Mouse (Mus musculus): ENCODE results near the gene Setd4. TPM values are rescaled to one million over a fixed set of nuclear protein-coding genes. Genes with fewer than 3 reads are reported as not detected.

Gene Setd4
- 9.7 TPM for total RNA-seq (2023)

DNA sequence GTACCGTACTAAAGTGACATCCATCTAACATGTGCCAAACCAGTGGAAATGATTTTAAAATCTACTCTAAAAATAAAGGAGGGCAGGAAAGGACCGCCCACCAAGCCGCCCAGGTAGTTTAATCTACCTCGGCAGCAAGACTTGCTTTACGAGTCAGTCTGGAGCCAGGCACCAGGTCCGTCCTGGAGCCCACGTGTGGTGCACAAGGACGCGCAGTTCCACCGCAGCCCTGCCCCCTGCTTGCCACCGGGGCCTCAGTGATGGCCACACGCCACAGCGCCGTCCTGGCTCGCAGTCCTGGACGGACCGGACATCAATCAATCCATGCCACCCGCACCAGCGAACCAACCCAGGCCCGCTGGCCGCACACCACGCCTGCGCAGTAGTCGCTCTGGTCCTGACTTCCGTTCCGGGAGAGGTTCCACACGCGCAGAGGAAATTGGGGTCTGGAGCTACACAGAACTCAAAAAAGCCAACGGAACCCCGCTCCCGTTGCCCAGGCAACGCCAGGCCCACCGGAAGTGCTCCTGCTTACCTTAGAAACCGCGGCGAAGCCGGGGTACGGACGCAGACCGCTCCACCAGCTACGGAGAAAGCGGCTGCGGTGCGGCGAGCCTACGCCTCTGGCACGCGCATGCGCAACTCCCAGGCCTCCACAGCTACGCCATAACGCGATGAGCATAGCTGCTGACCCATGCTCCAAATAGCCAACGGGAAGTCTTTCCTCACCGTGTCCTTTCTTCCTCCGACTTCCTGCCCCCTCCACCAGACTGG, at the start of gene Setd4:
Setd4 (minus strand) TSS at position 625 of the 774 bp plus-strand sequence.

DNA sequence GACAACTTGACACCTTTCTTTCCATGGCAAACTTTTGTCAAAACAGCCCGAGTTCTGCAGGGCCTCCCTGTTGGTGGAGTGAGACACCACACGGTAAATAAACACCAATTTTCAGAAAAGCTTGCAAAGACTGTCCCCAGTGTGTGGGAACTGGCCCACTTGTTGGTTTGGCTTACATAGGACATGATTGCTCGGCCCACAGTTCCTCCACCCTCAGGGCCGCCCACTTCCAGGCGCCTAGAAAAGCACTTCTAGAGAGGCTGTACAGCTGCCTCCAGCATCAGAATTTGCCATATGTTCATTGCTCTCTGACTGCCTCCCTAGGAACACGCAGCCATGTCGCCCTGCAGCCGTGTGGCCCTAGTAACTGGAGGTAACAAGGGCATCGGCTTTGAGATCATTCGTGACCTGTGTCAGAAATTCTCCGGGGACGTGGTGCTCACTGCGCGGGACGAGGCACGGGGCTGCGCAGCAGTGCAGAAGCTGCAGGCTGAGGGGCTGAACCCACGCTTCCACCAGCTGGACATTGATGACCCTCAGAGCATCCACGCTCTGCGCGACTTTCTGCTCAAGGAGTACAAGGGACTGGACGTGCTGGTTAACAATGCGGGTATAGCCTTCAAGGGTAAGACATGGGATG, 24.0 kb upstream of the Setd4 start, which contains the start of gene Gm5678:
Gm5678 (plus strand) TSS at position 337 of the 640 bp plus-strand sequence.

DNA sequence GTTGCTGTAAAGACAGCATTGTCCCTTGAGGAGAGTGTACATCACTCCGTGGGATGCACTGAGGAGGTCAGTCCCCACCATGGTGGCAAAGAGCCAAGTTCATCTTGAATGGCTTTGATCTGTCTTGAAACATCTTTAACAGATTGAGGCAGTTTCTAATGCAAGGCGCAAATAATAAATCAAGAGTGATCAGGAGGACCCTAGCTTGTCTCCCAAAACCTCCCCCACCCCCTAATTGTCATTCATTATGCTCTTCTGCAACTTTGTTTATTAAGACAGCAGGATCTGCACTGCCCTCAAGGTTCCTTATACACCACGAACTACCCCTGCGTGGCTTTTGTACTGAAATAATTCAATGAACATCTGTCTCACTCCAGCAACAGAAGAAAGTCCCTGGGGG, 1.7 kb upstream of the Setd4 start, which contains the start of gene Cbr1:
Cbr1 (plus strand) TSS at position 301 of the 400 bp plus-strand sequence.

Other genes starting within 250 kb of the Setd4 start
- 37.2 TPM for gene Cbr1, start 1.8 kb upstream of the Setd4 start, total RNA-seq (2023)
- gene Gm5678, start 24.0 kb upstream of the Setd4 start, total RNA-seq (2023) = 0.65 TPM
- not detected for gene Cbr3, start 79.2 kb upstream of the Setd4 start, total RNA-seq (2023)
- 72.1 TPM for gene Dop1b, start 107.8 kb upstream of the Setd4 start, total RNA-seq (2023)
- gene Morc3, start 228.1 kb upstream of the Setd4 start, total RNA-seq (2023) = 135 TPM